Mouse (Mus musculus): ENCODE results near the gene Cx3cr1. TPM values are rescaled to one million over a fixed set of nuclear protein-coding genes. Genes with fewer than 3 reads are reported as not detected.

Cx3cr1 gene
- polyA plus RNA-seq, 1 experiment from 2014 or later: 7.4 TPM

DNA sequence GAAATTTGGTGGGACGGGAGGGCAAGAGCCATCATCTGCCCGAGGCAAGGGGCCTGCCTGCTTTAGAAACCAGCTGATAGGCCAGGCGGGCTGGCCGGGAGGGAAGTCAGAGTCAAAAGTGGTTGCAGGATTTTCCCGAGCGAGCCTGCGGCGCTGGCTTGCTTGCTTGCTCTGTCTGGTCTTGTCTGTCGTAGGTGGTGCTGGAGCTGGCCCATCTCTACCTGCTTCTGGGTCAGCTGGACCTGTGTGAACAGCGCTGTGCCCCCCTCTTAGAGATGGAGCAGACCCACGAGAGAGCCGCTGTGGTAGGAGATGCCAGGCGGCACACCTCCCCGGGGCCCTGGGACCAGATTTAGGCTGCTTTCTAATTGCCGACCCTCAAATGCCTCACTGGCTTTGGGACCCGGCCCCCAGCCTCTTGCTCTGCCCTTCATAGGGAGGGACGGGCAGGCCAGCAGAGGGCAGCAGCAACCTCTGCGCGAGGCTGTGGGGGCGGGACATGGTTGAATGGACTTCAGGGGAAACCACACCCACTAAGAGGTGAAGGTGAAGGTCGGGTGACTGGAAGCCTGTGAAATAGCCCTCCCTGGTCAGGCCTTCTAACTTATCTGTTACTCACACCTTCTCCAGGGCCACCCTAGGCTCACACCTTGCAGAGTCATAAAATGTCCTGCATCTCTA is 106.6 kb downstream of the Cx3cr1 start:
- Histone ChIP-seq H3K4me2 (replicated peaks; ENCODE audit: low read depth, low read length) (peak overlapping the region; percentile 25; the same call in 1 of the 2 replicates), H3K36me3 (ENCODE audit: control insufficient read depth, insufficient read depth, low read length) (no peaks in the 10 kb centered on the region), H3K4me1 (ENCODE audit: control insufficient read depth, insufficient read depth, low read length) (peaks cover 6% of the 10 kb centered on the region; the same call in 1 of the 2 replicates), H3K4me3 (ENCODE audit: low read length) (no peak overlapping the region), H3K27me3 (ENCODE audit: control insufficient read depth, insufficient read depth, low read length) (no peaks in the 10 kb centered on the region), H3K9me3 (ENCODE audit: control insufficient read depth, low read length) (no peaks in the 10 kb centered on the region), H3K27ac (ENCODE audit: low read depth, low read length) (no peak overlapping the region), H3K9ac (ENCODE audit: low read depth, low read length) (peak overlapping the region; percentile 19; the same call in 1 of the 2 replicates)
- 6% methylated on average over 21 of the region's 21 CpGs for WGBS
- peak; percentile 76 for ATAC-seq (ENCODE audit: low FRiP score, low TSS enrichment)

- H3K27ac ChIP-seq (ENCODE audit: low read depth, low read length): no peak overlapping the region
- H3K4me2 ChIP-seq (replicated peaks; ENCODE audit: low read depth, low read length): no peak overlapping the region
- no peak overlapping the region for H3K4me3 ChIP-seq (ENCODE audit: low read length)
- no peaks in the 10 kb centered on the region for H3K36me3 ChIP-seq (ENCODE audit: control insufficient read depth, insufficient read depth, low read length)
- no peak overlapping the region for H3K9ac ChIP-seq (ENCODE audit: low read depth, low read length)
- 82% methylated on average over 4 of the region's 4 CpGs for WGBS
- ATAC-seq (ENCODE audit: low FRiP score, low TSS enrichment): no peak
- no peaks in the 10 kb centered on the region for H3K27me3 ChIP-seq (ENCODE audit: control insufficient read depth, insufficient read depth, low read length)
- peaks cover 6% of the 10 kb centered on the region; the same call in 1 of the 2 replicates for H3K4me1 ChIP-seq (ENCODE audit: control insufficient read depth, insufficient read depth, low read length)
- no peaks in the 10 kb centered on the region for H3K9me3 ChIP-seq (ENCODE audit: control insufficient read depth, low read length)
Measured at GRCm38 (mm10) chr9:119962216-119962615, 107.5 kb downstream of the Cx3cr1 start.

DNA sequence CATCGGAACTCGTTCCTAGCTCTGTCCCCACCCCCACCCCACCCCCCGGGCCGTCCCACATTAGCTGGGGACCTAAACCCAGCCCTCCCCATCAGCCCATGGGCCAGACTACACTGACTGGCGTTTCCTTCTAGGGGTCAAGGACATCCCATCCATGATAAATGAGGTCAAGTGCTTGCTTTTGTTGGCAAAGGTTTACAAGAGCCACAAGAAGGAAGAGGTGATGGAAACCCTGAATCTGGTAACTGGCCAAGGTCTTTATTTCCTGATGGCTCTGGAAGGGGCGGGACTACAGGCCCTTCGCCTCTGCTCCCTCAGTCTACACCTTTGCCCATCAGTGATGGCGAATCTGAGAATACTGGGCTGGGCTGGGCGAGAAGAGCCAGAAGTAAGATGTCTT is 110.8 kb downstream of the Cx3cr1 start:
- Histone ChIP-seq H3K4me2 (replicated peaks; ENCODE audit: low read depth, low read length) (no peak overlapping the region), H3K9ac (ENCODE audit: low read depth, low read length) (no peak overlapping the region), H3K27me3 (ENCODE audit: control insufficient read depth, insufficient read depth, low read length) (no peaks in the 10 kb centered on the region), H3K36me3 (ENCODE audit: control insufficient read depth, insufficient read depth, low read length) (no peaks in the 10 kb centered on the region), H3K27ac (ENCODE audit: low read depth, low read length) (no peak overlapping the region), H3K4me3 (ENCODE audit: low read length) (no peak overlapping the region), H3K9me3 (ENCODE audit: control insufficient read depth, low read length) (no peaks in the 10 kb centered on the region), H3K4me1 (ENCODE audit: control insufficient read depth, insufficient read depth, low read length) (peaks cover 6% of the 10 kb centered on the region; the same call in 1 of the 2 replicates)
- 74% methylated on average over 9 of the region's 9 CpGs for WGBS
- ATAC-seq (ENCODE audit: low FRiP score, low TSS enrichment): no peak

DNA sequence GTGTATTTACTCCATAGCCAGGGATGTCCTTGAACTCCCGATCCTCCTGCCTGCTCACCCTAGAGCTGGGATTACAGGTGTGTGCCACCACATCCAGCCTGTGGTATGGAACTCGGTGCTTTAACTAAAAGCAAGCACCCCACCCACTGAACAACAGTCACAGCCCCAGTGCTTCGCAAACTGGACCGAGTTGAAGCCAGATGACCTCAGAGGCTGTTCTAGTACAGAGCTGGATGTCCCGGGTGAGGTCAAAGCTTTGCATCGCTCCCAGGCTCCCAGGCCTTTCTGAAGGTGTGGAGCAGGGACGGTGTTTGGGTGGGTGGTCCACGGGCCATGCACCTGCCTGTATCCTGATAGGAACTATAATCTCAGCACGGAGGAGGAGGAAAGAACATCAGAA is 118.3 kb downstream of the Cx3cr1 start:
- no peaks in the 10 kb centered on the region for H3K36me3 ChIP-seq (ENCODE audit: control insufficient read depth, insufficient read depth, low read length)
- no peak overlapping the region for H3K4me2 ChIP-seq (replicated peaks; ENCODE audit: low read depth, low read length)
- no peak for ATAC-seq (ENCODE audit: low FRiP score, low TSS enrichment)
- no peaks in the 10 kb centered on the region for H3K9me3 ChIP-seq (ENCODE audit: control insufficient read depth, low read length)
- H3K4me1 ChIP-seq (ENCODE audit: control insufficient read depth, insufficient read depth, low read length): 0 out of 2 replicates have a peak, but pooled peaks cover 6% of the 10 kb centered on the region
- H3K4me3 ChIP-seq (ENCODE audit: low read length): no peak overlapping the region
- no peak overlapping the region for H3K9ac ChIP-seq (ENCODE audit: low read depth, low read length)
- H3K27me3 ChIP-seq (ENCODE audit: control insufficient read depth, insufficient read depth, low read length): no peaks in the 10 kb centered on the region
- 88% methylated on average over 9 of the region's 9 CpGs for WGBS
- H3K27ac ChIP-seq (ENCODE audit: low read depth, low read length): no peak overlapping the region

GRCm38 (mm10) chr9:119950434-119950833 is 119.2 kb downstream of the Cx3cr1 start:
- Histone ChIP-seq H3K36me3 (ENCODE audit: control insufficient read depth, insufficient read depth, low read length) (no peaks in the 10 kb centered on the region), H3K4me3 (ENCODE audit: low read length) (no peak overlapping the region), H3K4me1 (ENCODE audit: control insufficient read depth, insufficient read depth, low read length) (0 out of 2 replicates have a peak, but pooled peaks cover 6% of the 10 kb centered on the region), H3K4me2 (replicated peaks; ENCODE audit: low read depth, low read length) (no peak overlapping the region), H3K27me3 (ENCODE audit: control insufficient read depth, insufficient read depth, low read length) (no peaks in the 10 kb centered on the region), H3K9me3 (ENCODE audit: control insufficient read depth, low read length) (no peaks in the 10 kb centered on the region), H3K9ac (ENCODE audit: low read depth, low read length) (no peak overlapping the region), H3K27ac (ENCODE audit: low read depth, low read length) (no peak overlapping the region)
- WGBS: 25% methylated on average over 6 of the region's 6 CpGs
- ATAC-seq (ENCODE audit: low FRiP score, low TSS enrichment): peak; percentile 46; the same call in 1 of the 2 replicates

DNA sequence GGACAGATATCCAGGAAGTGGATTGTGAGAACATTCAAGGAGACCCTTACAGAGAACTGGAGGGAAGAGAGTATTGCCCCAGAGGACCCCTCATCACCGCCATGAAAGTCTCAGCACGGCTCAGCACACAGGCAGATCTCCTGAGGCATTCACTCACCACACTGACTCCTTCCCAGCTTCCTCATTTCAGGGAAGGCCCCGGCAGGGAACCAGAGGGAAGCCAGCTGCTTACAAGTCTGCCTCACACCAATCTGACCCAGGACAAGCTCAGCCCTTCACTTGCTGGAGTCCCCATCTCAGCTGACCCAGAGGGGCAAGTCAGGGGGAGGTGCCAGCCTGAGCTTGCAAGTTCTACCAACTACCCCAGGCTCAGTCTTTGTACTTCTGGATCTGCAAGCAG is 120.9 kb downstream of the Cx3cr1 start:
- Histone ChIP-seq H3K4me3 (ENCODE audit: low read length) (no peak overlapping the region), H3K4me1 (ENCODE audit: control insufficient read depth, insufficient read depth, low read length) (0 out of 2 replicates have a peak, but pooled peaks cover 6% of the 10 kb centered on the region), H3K27ac (ENCODE audit: low read depth, low read length) (no peak overlapping the region), H3K9me3 (ENCODE audit: control insufficient read depth, low read length) (no peaks in the 10 kb centered on the region), H3K4me2 (replicated peaks; ENCODE audit: low read depth, low read length) (no peak overlapping the region), H3K36me3 (ENCODE audit: control insufficient read depth, insufficient read depth, low read length) (no peaks in the 10 kb centered on the region), H3K9ac (ENCODE audit: low read depth, low read length) (no peak overlapping the region), H3K27me3 (ENCODE audit: control insufficient read depth, insufficient read depth, low read length) (no peaks in the 10 kb centered on the region)
- 29% methylated on average over 3 of the region's 3 CpGs for WGBS
- 0 out of 2 replicates have a peak, but pooled peaks have one; percentile 26 for ATAC-seq (ENCODE audit: low FRiP score, low TSS enrichment)

- no peaks in the 10 kb centered on the region for H3K27me3 ChIP-seq (ENCODE audit: control insufficient read depth, insufficient read depth, low read length)
- H3K4me3 ChIP-seq (ENCODE audit: low read length): no peak overlapping the region
- 0 out of 2 replicates have a peak, but pooled peaks cover 3% of the 10 kb centered on the region for H3K4me1 ChIP-seq (ENCODE audit: control insufficient read depth, insufficient read depth, low read length)
- ATAC-seq (ENCODE audit: low FRiP score, low TSS enrichment): no peak
- no peak overlapping the region for H3K4me2 ChIP-seq (replicated peaks; ENCODE audit: low read depth, low read length)
- 72% methylated on average over 12 of the region's 12 CpGs for WGBS
- no peak overlapping the region for H3K9ac ChIP-seq (ENCODE audit: low read depth, low read length)
- no peaks in the 10 kb centered on the region for H3K9me3 ChIP-seq (ENCODE audit: control insufficient read depth, low read length)
- H3K27ac ChIP-seq (ENCODE audit: low read depth, low read length): no peak overlapping the region
- no peaks in the 10 kb centered on the region for H3K36me3 ChIP-seq (ENCODE audit: control insufficient read depth, insufficient read depth, low read length)
Measured at GRCm38 (mm10) chr9:119945173-119945900, 124.3 kb downstream of the Cx3cr1 start.

DNA sequence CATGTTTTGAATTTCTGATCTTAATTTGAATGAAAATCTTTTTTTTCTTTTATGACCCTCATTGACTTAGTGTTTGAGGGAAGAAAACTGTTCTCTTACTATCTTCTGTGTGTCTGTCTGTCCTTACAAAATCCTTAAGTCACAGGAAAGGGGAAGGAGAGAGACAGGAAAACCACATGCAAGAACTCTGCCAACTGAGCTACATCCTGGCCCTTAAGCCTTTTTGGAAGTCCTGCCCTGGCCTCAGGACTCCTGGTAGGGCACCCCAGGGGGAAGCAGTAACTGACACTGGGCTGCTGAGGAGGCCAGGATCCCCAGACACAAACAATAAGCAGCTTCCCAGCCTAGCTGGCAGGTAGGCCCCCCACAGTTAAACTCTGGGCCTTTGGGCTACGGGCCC is 126.4 kb downstream of the Cx3cr1 start:
- Histone ChIP-seq H3K4me1 (ENCODE audit: control insufficient read depth, insufficient read depth, low read length) (0 out of 2 replicates have a peak, but pooled peaks cover under 1% of the 10 kb centered on the region), H3K27me3 (ENCODE audit: control insufficient read depth, insufficient read depth, low read length) (no peaks in the 10 kb centered on the region), H3K4me2 (replicated peaks; ENCODE audit: low read depth, low read length) (no peak overlapping the region), H3K4me3 (ENCODE audit: low read length) (no peak overlapping the region), H3K9me3 (ENCODE audit: control insufficient read depth, low read length) (no peaks in the 10 kb centered on the region), H3K27ac (ENCODE audit: low read depth, low read length) (no peak overlapping the region), H3K9ac (ENCODE audit: low read depth, low read length) (no peak overlapping the region), H3K36me3 (ENCODE audit: control insufficient read depth, insufficient read depth, low read length) (no peaks in the 10 kb centered on the region)
- ATAC-seq (ENCODE audit: low FRiP score, low TSS enrichment): no peak
- WGBS: 75% methylated on average over 1 of the region's 1 CpGs

DNA sequence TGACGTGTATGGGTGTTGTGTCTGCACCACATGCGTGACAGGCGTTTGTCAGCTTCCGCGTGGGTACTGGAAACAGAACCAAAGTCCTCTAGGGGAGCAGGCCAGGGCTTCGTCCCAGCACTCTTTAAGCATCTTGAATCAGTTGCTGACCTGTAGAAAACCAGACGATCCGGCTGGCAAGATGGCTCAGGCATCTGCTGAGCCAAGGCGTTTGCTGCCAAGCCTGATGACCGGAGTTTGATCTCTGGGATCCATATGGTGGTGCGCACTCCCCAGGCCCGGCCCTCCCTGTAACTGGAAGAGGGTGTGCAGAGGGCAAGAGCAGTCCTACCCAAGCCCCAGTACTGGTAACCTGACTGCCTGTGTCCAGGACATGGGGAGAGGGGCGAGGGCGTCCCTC is 127.8 kb downstream of the Cx3cr1 start:
- Histone ChIP-seq H3K4me3 (ENCODE audit: low read length) (no peak overlapping the region), H3K4me2 (replicated peaks; ENCODE audit: low read depth, low read length) (no peak overlapping the region), H3K9ac (ENCODE audit: low read depth, low read length) (no peak overlapping the region), H3K27ac (ENCODE audit: low read depth, low read length) (no peak overlapping the region), H3K27me3 (ENCODE audit: control insufficient read depth, insufficient read depth, low read length) (no peaks in the 10 kb centered on the region), H3K4me1 (ENCODE audit: control insufficient read depth, insufficient read depth, low read length) (peaks cover 3% of the 10 kb centered on the region; the same call in 1 of the 2 replicates), H3K36me3 (ENCODE audit: control insufficient read depth, insufficient read depth, low read length) (no peaks in the 10 kb centered on the region), H3K9me3 (ENCODE audit: control insufficient read depth, low read length) (no peaks in the 10 kb centered on the region)
- ATAC-seq (ENCODE audit: low FRiP score, low TSS enrichment): no peak
- 81% methylated on average over 14 of the region's 14 CpGs for WGBS
